Mouse (Mus musculus): ENCODE measurements at regions not wholly inside any gene's neighbourhood (a gene's known extent, or its start where the extent isn't known, plus 50 kb on each side); places are given as distances from the start of the nearest gene placed in this dataset.
"Not testable (repeated sequence)": the region's sequence is repeated elsewhere in the genome, so short reads cannot be mapped to it uniquely, and the experiment has no call there.

- no peak for ATAC-seq (ENCODE audit: low FRiP score)
- Histone ChIP-seq H3K27me3 (no peaks in the 10 kb centered on the region), H3K4me2 (no peak overlapping the region), H3K4me1 (replicated peaks) (no peaks in the 10 kb centered on the region), H3K27ac (no peak overlapping the region; the same call in 1 of the 2 replicates), H3K36me3 (no peaks in the 10 kb centered on the region), H3K9me3 (no peaks in the 10 kb centered on the region), H3K9ac (no peak overlapping the region), H3K4me3 (no peak overlapping the region)
- 44% methylated on average over 3 of the region's 3 CpGs for WGBS
Measured at GRCm38 (mm10) chr7:137963470-137964095, 433.9 kb downstream of the Tcerg1l start.

DNA sequence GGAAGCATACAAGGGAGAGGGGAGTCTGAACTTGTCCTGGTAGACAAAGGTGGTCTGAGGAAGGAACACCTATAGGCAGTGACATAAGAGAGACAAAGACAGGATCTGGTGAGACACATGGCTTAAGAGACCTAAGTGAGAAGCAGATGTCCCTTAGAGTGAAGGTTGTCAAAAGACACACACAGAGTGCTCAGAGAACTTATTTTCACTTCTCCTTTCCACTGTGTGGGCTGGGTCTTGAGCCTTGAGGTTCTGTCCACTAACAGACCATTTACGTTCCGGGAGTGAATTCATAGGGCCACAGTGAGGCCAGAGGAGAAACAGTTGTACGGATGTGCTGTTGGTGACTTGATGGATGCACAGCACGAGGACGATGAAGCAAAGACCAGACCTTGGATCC is 422.8 kb downstream of the Tcerg1l start:
- no peak for ATAC-seq (ENCODE audit: low FRiP score)
- H3K4me1 ChIP-seq (replicated peaks): no peaks in the 10 kb centered on the region
- H3K27me3 ChIP-seq: no peaks in the 10 kb centered on the region
- no peak overlapping the region for H3K27ac ChIP-seq
- 94% methylated on average over 5 of the region's 5 CpGs for WGBS
- no peak overlapping the region for H3K4me3 ChIP-seq
- no peaks in the 10 kb centered on the region for H3K36me3 ChIP-seq
- H3K9me3 ChIP-seq: no peaks in the 10 kb centered on the region
- H3K4me2 ChIP-seq: no peak overlapping the region
- H3K9ac ChIP-seq: no peak overlapping the region

DNA sequence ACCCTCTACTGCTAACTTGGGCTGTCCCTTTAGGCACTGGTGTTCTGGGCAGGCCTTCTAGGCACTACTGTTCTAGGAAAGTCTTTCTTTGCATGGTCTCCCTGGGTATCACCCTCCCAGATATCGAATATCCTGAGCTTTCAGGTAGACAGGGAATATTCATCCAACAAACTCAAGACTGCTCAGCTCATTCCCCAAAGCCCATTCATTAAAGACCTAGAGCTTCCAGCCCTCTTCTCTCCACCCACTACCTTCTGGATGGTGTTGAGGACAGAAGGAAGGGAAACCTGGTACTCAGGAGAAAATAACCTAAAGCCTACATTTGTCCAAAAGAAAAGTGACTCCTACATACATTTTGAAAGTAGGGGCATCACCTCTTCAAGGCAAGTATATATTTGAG is 420.0 kb downstream of the Tcerg1l start:
- Histone ChIP-seq H3K9ac (no peak overlapping the region), H3K4me2 (no peak overlapping the region), H3K9me3 (no peaks in the 10 kb centered on the region), H3K27ac (no peak overlapping the region), H3K27me3 (no peaks in the 10 kb centered on the region), H3K4me1 (replicated peaks) (no peaks in the 10 kb centered on the region), H3K4me3 (no peak overlapping the region), H3K36me3 (no peaks in the 10 kb centered on the region)
- no peak for ATAC-seq (ENCODE audit: low FRiP score)
- WGBS: 84% methylated on average over 1 of the region's 1 CpGs

GRCm38 (mm10) chr7:137979361-137979760 is 418.2 kb downstream of the Tcerg1l start:
- no peak for ATAC-seq (ENCODE audit: low FRiP score)
- Histone ChIP-seq H3K27me3 (no peaks in the 10 kb centered on the region), H3K9me3 (no peaks in the 10 kb centered on the region), H3K4me2 (no peak overlapping the region), H3K27ac (no peak overlapping the region), H3K4me1 (replicated peaks) (no peaks in the 10 kb centered on the region), H3K36me3 (no peaks in the 10 kb centered on the region), H3K9ac (no peak overlapping the region), H3K4me3 (no peak overlapping the region)
- WGBS: 93% methylated on average over 4 of the region's 4 CpGs

DNA sequence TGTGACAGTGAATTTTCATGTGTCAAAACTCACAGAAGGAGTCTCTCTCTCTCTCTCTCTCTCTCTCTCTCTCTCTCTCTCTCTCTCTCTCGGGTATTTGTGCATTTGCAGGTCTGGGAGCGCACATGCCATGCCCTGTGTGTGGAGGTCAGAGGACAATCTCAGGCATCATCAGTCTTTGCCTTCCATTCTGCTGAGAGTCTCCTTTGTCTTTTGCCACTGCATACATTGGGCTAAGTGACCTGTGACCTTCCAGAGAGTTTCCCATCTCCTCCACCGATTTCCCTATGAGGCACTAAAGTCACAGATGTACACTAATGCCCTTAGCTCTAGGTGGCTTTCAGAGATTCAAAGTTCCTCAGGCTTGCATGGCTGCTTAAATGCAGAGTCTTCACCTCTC is 391.7 kb downstream of the Tcerg1l start:
- Histone ChIP-seq H3K9me3 (no peaks in the 10 kb centered on the region), H3K9ac (no peak overlapping the region), H3K36me3 (no peaks in the 10 kb centered on the region), H3K27me3 (no peaks in the 10 kb centered on the region), H3K4me3 (no peak overlapping the region), H3K4me2 (no peak overlapping the region), H3K27ac (no peak overlapping the region), H3K4me1 (replicated peaks) (peaks cover 21% of the 10 kb centered on the region)
- no peak for ATAC-seq (ENCODE audit: low FRiP score)
- 3% methylated on average over 1 of the region's 3 CpGs for WGBS

DNA sequence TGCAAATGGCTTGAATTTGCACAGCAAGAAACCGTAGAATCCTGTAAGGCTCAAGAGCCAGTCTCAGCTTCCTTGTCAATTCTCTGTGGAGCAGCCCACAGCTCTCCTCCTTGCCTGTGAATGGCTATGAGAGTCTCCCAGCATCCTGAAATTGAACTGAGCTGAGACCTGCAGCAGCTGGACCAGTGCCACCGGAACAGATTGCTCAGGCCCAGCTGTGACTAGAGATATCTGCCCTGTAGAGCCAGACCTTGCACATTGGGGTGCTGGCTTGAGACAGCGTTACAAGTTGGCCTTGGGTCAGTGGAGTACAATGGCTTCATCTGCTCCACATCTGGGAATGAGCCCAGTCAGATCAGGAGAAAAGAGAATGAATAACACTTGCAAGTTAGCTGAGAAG is 390.6 kb downstream of the Tcerg1l start:
- H3K27me3 ChIP-seq: no peaks in the 10 kb centered on the region
- H3K9me3 ChIP-seq: no peaks in the 10 kb centered on the region
- no peaks in the 10 kb centered on the region for H3K36me3 ChIP-seq
- 50% methylated on average over 3 of the region's 3 CpGs for WGBS
- H3K27ac ChIP-seq: no peak overlapping the region
- H3K9ac ChIP-seq: no peak overlapping the region
- no peak overlapping the region for H3K4me3 ChIP-seq
- H3K4me1 ChIP-seq (replicated peaks): peaks cover 25% of the 10 kb centered on the region
- no peak for ATAC-seq (ENCODE audit: low FRiP score)
- H3K4me2 ChIP-seq: no peak overlapping the region

- Histone ChIP-seq H3K27ac (no peak overlapping the region), H3K9ac (no peak overlapping the region), H3K36me3 (no peaks in the 10 kb centered on the region), H3K4me2 (no peak overlapping the region), H3K4me1 (replicated peaks) (peaks cover 25% of the 10 kb centered on the region), H3K4me3 (no peak overlapping the region), H3K9me3 (no peaks in the 10 kb centered on the region), H3K27me3 (no peaks in the 10 kb centered on the region)
- WGBS: 27% methylated on average over 3 of the region's 3 CpGs
- no peak for ATAC-seq (ENCODE audit: low FRiP score)
Measured at GRCm38 (mm10) chr7:138008601-138009000, 388.9 kb downstream of the Tcerg1l start.

GRCm38 (mm10) chr7:138024021-138024420 is 373.5 kb downstream of the Tcerg1l start:
- 94% methylated on average over 1 of the region's 1 CpGs for WGBS
- not testable (repeated sequence) for ATAC-seq (ENCODE audit: low FRiP score); H3K4me3 ChIP-seq; H3K4me1 ChIP-seq (replicated peaks); H3K4me2 ChIP-seq; H3K27me3 ChIP-seq; H3K9me3 ChIP-seq; H3K27ac ChIP-seq; H3K9ac ChIP-seq; H3K36me3 ChIP-seq

DNA sequence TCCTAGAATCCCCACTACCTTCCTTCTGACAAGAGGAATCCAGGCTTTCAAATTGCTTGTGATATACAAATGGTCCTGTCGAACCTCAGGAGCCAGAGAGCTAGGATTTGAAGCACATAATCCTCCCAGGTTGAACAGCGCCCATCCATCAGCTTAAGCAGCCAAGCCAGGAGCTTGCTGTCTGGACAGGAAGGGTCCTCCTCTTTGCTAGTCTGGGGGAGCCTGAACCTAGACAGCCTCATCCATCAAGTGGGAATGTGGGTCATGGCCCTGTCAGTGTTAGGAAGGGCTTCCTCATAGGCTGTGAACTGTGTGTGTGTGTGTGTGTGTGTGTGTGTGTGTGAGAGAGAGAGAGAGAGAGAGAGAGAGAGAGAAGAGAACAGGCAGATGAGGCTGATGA is 345.8 kb downstream of the Tcerg1l start:
- no peak overlapping the region for H3K4me2 ChIP-seq
- no peaks in the 10 kb centered on the region for H3K4me1 ChIP-seq (replicated peaks)
- H3K27me3 ChIP-seq: no peaks in the 10 kb centered on the region
- H3K9ac ChIP-seq: no peak overlapping the region
- H3K9me3 ChIP-seq: no peaks in the 10 kb centered on the region
- no peak overlapping the region for H3K27ac ChIP-seq
- no peak for ATAC-seq (ENCODE audit: low FRiP score)
- WGBS: 56% methylated on average over 2 of the region's 2 CpGs
- no peak overlapping the region for H3K4me3 ChIP-seq
- H3K36me3 ChIP-seq: no peaks in the 10 kb centered on the region

DNA sequence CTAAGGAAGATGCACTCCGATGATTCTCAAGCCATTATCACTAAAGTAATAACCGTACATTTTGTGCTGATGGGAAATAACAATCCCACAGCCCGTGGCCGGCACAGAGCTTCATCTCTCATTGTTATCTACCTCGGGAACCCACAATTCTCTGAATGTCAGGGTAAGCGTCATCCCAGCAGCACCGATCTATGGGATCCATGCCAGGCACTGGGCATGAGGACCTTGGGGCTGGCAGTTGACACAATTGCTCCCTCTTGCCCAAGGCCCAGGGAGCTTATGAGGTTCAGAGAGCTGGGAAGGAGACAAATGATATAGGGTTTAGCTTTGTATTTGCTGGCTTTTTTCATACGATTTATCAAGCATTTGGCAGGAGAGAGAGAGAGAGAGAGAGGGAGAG is 342.8 kb downstream of the Tcerg1l start:
- H3K4me1 ChIP-seq (replicated peaks): no peaks in the 10 kb centered on the region
- no peak overlapping the region for H3K4me3 ChIP-seq
- no peak overlapping the region for H3K9ac ChIP-seq
- no peak overlapping the region for H3K4me2 ChIP-seq
- no peaks in the 10 kb centered on the region for H3K27me3 ChIP-seq
- WGBS: 83% methylated on average over 8 of the region's 8 CpGs
- H3K36me3 ChIP-seq: no peaks in the 10 kb centered on the region
- no peaks in the 10 kb centered on the region for H3K9me3 ChIP-seq
- H3K27ac ChIP-seq: no peak overlapping the region
- ATAC-seq (ENCODE audit: low FRiP score): no peak

- peaks cover 5% of the 10 kb centered on the region for H3K4me1 ChIP-seq (replicated peaks)
- H3K9ac ChIP-seq: no peak overlapping the region
- H3K9me3 ChIP-seq: no peaks in the 10 kb centered on the region
- H3K4me2 ChIP-seq: no peak overlapping the region
- WGBS: 18% methylated on average over 7 of the region's 7 CpGs
- no peaks in the 10 kb centered on the region for H3K27me3 ChIP-seq
- H3K4me3 ChIP-seq: no peak overlapping the region
- ATAC-seq (ENCODE audit: low FRiP score): no peak
- H3K27ac ChIP-seq: no peak overlapping the region
- no peaks in the 10 kb centered on the region for H3K36me3 ChIP-seq
Measured at GRCm38 (mm10) chr7:138061116-138061515, 336.4 kb downstream of the Tcerg1l start.

DNA sequence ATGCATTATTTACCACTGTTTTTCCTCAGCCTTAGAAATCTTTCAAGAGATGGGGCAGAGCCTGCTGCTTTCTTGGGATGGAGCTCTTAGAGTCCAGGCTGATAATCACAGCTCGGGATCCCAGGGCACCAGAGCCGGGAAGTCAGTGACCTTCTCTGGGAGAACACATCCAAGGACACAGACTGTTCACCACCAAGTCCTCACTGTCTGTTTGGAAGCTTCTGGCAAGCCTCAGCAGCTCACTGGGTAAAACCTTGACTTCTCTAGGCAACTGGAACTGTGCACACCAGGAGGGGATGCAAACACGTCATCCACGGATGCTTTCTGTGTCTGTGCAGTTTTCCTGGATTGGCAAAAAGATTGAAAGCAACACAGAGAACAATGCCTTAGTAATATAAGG is 330.6 kb downstream of the Tcerg1l start:
- Histone ChIP-seq H3K27me3 (no peaks in the 10 kb centered on the region), H3K4me2 (no peak overlapping the region), H3K27ac (no peak overlapping the region), H3K9me3 (no peaks in the 10 kb centered on the region), H3K36me3 (no peaks in the 10 kb centered on the region), H3K9ac (no peak overlapping the region), H3K4me3 (no peak overlapping the region), H3K4me1 (replicated peaks) (no peaks in the 10 kb centered on the region; the same call in 1 of the 2 replicates)
- no peak for ATAC-seq (ENCODE audit: low FRiP score)
- whole genome bisulfite sequencing: 71% methylated on average over 4 of the region's 4 CpGs

DNA sequence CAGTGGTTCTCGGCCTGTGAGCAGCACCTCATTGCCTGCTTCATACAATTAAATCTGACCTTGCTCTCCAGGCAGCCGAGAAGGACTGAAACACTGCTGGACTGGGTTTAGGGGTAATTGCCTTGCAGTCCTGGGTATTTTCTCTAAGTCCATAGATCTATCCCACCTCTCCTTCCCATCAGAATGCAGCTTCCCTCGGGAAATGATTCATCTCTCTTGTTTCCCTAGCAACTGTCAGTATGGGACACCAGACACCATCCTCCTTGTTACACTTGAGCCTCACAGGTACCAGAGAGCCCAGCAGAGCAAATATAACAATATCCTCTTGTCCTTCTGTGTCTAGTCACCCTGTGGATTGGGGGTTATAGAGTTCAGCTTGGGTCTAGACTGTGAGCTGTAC is 322.3 kb downstream of the Tcerg1l start:
- H3K9me3 ChIP-seq: no peaks in the 10 kb centered on the region
- H3K36me3 ChIP-seq: no peaks in the 10 kb centered on the region
- no peak overlapping the region for H3K9ac ChIP-seq
- WGBS: 65% methylated on average over 3 of the region's 3 CpGs
- no peak overlapping the region for H3K27ac ChIP-seq
- no peaks in the 10 kb centered on the region for H3K27me3 ChIP-seq
- peaks cover 8% of the 10 kb centered on the region; the same call in 1 of the 2 replicates for H3K4me1 ChIP-seq (replicated peaks)
- H3K4me2 ChIP-seq: no peak overlapping the region
- ATAC-seq (ENCODE audit: low FRiP score): no peak
- H3K4me3 ChIP-seq: no peak overlapping the region
